Mouse (Mus musculus): ENCODE results near the gene Ppil1. TPM values are rescaled to one million over a fixed set of nuclear protein-coding genes. Genes with fewer than 3 reads are reported as not detected.

The Ppil1 gene
- polyA plus RNA-seq, 1 experiment from 2014 or later: 112 TPM

DNA sequence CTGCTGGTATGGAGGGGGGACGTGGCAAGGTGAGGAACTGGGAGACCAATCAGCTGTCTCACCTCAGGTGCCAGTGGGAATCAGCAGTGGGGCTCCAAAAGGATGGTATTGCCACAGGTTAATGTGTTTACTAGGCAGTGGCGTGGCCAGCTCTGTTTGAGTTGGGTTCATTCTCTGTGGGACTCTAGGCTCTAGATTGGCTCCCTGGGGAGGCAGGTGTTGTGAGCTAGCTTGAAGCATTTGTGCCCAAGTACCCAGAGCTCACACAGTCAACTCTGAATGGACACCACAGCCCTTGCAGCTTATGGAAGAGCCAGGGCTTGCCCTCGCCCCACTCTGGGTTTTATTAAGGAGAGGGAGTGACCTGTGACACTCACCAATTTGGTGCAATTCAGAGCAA lies 39.9 kb upstream of the Ppil1 start:
- ATAC-seq (ENCODE audit: low FRiP score, low TSS enrichment) (no peak), DNase-seq (no peak)
- Histone ChIP-seq H3K4me1 (ENCODE audit: control insufficient read depth, insufficient read depth, low read length) (no peaks in the 10 kb centered on the region), H3K36me3 (ENCODE audit: control insufficient read depth, insufficient read depth, low read length) (peaks cover 39% of the 10 kb centered on the region), H3K27me3 (ENCODE audit: control insufficient read depth, insufficient read depth, low read length) (no peaks in the 10 kb centered on the region), H3K4me2 (ENCODE audit: low read length) (no peak overlapping the region), H3K9ac (replicated peaks; ENCODE audit: low read length) (no peak overlapping the region), H3K9me3 (ENCODE audit: control insufficient read depth, low read length) (no peaks in the 10 kb centered on the region), H3K27ac (replicated peaks; ENCODE audit: low read depth, low read length) (no peak overlapping the region), H3K4me3 (replicated peaks; ENCODE audit: low read depth, low read length) (no peak overlapping the region)
- WGBS: 66% methylated on average over 3 of the region's 3 CpGs

DNA sequence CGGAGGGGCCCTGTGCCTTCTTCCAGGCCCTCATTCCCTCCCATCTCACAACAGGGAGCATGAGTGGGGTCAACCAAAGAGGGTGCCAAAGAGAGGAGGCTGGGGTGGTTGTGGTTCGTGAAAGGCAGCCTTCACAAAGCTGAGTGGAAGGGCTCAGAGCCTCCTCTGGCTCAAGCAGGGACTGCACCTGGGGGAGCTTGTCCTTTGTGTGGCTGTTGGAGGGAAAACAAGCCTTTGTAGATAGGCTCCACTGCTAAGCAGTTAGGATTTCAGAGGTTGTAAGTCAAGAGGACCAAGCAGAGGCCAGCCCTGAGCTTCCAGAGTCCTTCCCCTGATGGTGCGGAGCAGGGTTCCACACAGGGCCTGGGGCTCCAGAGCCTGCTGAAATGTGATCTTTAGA lies 39.1 kb upstream of the Ppil1 start:
- DNase-seq (no peak), ATAC-seq (ENCODE audit: low FRiP score, low TSS enrichment) (no peak)
- no peak overlapping the region for H3K9ac ChIP-seq (replicated peaks; ENCODE audit: low read length)
- no peaks in the 10 kb centered on the region for H3K27me3 ChIP-seq (ENCODE audit: control insufficient read depth, insufficient read depth, low read length)
- no peak overlapping the region for H3K4me2 ChIP-seq (ENCODE audit: low read length)
- no peak overlapping the region for H3K4me3 ChIP-seq (replicated peaks; ENCODE audit: low read depth, low read length)
- WGBS: 55% methylated on average over 3 of the region's 3 CpGs
- no peak overlapping the region for H3K27ac ChIP-seq (replicated peaks; ENCODE audit: low read depth, low read length)
- peaks cover 45% of the 10 kb centered on the region for H3K36me3 ChIP-seq (ENCODE audit: control insufficient read depth, insufficient read depth, low read length)
- H3K4me1 ChIP-seq (ENCODE audit: control insufficient read depth, insufficient read depth, low read length): no peaks in the 10 kb centered on the region
- no peaks in the 10 kb centered on the region for H3K9me3 ChIP-seq (ENCODE audit: control insufficient read depth, low read length)

DNA sequence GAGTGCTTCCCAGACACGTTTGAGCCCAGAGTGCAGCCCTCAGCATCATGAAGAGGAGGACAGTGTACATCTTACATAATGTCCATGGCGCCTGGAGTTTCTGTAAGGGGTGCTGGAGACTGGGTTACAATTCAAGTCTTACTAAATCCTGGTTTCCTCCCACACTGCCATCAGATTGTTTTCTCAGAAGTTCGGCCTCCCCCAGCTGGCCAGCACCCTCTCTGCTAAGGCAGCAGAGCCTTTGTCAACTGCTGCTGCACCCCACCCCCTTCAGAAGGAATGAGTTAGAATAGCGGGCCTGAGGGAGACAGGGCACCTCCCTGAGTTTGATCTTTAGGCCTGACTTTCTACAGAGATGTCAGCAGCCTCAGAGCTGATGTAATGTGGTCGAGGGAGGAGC lies 38.2 kb upstream of the Ppil1 start:
- H3K4me2 ChIP-seq (ENCODE audit: low read length): no peak overlapping the region
- DNase-seq: no peak
- no peaks in the 10 kb centered on the region for H3K4me1 ChIP-seq (ENCODE audit: control insufficient read depth, insufficient read depth, low read length)
- H3K27me3 ChIP-seq (ENCODE audit: control insufficient read depth, insufficient read depth, low read length): no peaks in the 10 kb centered on the region
- H3K4me3 ChIP-seq (replicated peaks; ENCODE audit: low read depth, low read length): no peak overlapping the region
- H3K27ac ChIP-seq (replicated peaks; ENCODE audit: low read depth, low read length): no peak overlapping the region
- H3K36me3 ChIP-seq (ENCODE audit: control insufficient read depth, insufficient read depth, low read length): peaks cover 53% of the 10 kb centered on the region
- no peak overlapping the region for H3K9ac ChIP-seq (replicated peaks; ENCODE audit: low read length)
- no peaks in the 10 kb centered on the region for H3K9me3 ChIP-seq (ENCODE audit: control insufficient read depth, low read length)
- no peak for ATAC-seq (ENCODE audit: low FRiP score, low TSS enrichment)
- WGBS: 78% methylated on average over 5 of the region's 5 CpGs

DNA sequence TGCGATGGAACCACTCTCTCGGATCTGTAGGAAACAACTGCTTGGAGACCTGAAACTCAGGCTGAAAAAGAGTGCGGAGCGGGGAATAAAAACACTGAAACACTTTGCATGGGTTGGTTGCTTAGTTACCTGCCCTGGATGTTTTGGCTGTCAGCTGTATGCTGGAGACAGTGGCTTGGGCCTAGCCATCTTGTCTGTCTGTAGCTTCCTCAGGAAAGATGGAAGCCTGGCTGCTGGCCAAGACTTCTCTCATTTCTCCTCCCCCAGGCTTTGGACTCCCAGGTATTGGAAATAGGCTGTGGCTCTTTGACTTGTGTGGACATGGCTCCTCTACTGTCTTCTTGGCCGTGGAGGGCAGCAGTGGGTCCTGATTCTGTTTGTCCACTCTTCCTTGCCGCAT lies 37.4 kb upstream of the Ppil1 start:
- no peak overlapping the region for H3K4me3 ChIP-seq (replicated peaks; ENCODE audit: low read depth, low read length)
- WGBS: 92% methylated on average over 6 of the region's 6 CpGs
- ATAC-seq (ENCODE audit: low FRiP score, low TSS enrichment): no peak
- H3K36me3 ChIP-seq (ENCODE audit: control insufficient read depth, insufficient read depth, low read length): peaks cover 60% of the 10 kb centered on the region
- H3K27ac ChIP-seq (replicated peaks; ENCODE audit: low read depth, low read length): no peak overlapping the region
- no peaks in the 10 kb centered on the region for H3K4me1 ChIP-seq (ENCODE audit: control insufficient read depth, insufficient read depth, low read length)
- no peak overlapping the region for H3K9ac ChIP-seq (replicated peaks; ENCODE audit: low read length)
- DNase-seq: no peak
- H3K4me2 ChIP-seq (ENCODE audit: low read length): no peak overlapping the region
- H3K27me3 ChIP-seq (ENCODE audit: control insufficient read depth, insufficient read depth, low read length): no peaks in the 10 kb centered on the region
- H3K9me3 ChIP-seq (ENCODE audit: control insufficient read depth, low read length): no peaks in the 10 kb centered on the region

DNA sequence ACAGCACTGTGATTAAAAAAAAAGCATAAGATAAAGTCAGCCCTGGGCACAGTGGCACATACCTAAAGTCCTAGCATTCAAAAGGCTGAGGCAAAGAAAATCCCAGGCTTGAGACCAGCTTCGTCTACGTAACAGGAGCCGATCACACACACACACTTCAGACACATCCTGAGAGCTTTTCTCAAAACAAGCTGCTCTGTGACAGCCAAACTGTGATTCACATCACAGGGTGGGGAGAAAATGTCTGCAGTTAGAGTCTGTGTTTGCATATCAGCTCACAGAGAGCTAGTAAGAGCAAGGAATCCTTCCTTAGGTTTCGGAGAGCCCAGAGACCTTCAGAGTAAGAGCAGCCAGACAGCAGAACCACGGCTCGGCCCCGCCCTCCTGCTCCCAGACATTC lies 36.9 kb upstream of the Ppil1 start:
- H3K4me1 ChIP-seq (ENCODE audit: control insufficient read depth, insufficient read depth, low read length): no peaks in the 10 kb centered on the region
- H3K4me3 ChIP-seq (replicated peaks; ENCODE audit: low read depth, low read length): no peak overlapping the region
- H3K4me2 ChIP-seq (ENCODE audit: low read length): no peak overlapping the region
- H3K27ac ChIP-seq (replicated peaks; ENCODE audit: low read depth, low read length): no peak overlapping the region
- no peaks in the 10 kb centered on the region for H3K27me3 ChIP-seq (ENCODE audit: control insufficient read depth, insufficient read depth, low read length)
- ATAC-seq (ENCODE audit: low FRiP score, low TSS enrichment): no peak
- no peaks in the 10 kb centered on the region for H3K9me3 ChIP-seq (ENCODE audit: control insufficient read depth, low read length)
- H3K36me3 ChIP-seq (ENCODE audit: control insufficient read depth, insufficient read depth, low read length): peaks cover 65% of the 10 kb centered on the region
- no peak overlapping the region for H3K9ac ChIP-seq (replicated peaks; ENCODE audit: low read length)
- no peak for DNase-seq
- 94% methylated on average over 7 of the region's 7 CpGs for WGBS

DNA sequence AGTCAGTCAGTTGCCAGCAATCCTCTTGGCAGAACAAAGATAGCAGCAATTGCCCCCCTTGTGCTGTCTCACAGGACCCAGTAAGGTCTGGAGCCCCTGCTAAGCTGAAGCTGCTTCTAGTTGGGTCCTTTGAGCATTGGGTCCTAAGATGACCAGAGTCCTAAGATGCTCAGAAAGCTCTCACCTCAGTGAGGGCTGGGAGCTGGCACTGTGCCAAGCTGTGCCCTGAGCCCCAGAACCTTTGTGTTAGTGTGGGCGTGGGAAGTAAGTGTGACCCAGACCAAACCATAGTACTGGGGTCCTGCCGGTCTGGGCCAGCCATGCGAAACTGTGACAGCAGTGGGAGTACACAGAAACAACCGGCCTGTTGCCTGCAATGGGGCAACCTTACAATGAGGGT lies 35.3 kb upstream of the Ppil1 start:
- Histone ChIP-seq H3K36me3 (ENCODE audit: control insufficient read depth, insufficient read depth, low read length) (peaks cover 76% of the 10 kb centered on the region), H3K4me1 (ENCODE audit: control insufficient read depth, insufficient read depth, low read length) (no peaks in the 10 kb centered on the region), H3K27me3 (ENCODE audit: control insufficient read depth, insufficient read depth, low read length) (no peaks in the 10 kb centered on the region), H3K4me3 (replicated peaks; ENCODE audit: low read depth, low read length) (no peak overlapping the region), H3K9me3 (ENCODE audit: control insufficient read depth, low read length) (no peaks in the 10 kb centered on the region), H3K27ac (replicated peaks; ENCODE audit: low read depth, low read length) (no peak overlapping the region), H3K9ac (replicated peaks; ENCODE audit: low read length) (no peak overlapping the region), H3K4me2 (ENCODE audit: low read length) (no peak overlapping the region)
- 87% methylated on average over 4 of the region's 4 CpGs for WGBS
- peak; percentile 5 for DNase-seq
- ATAC-seq (ENCODE audit: low FRiP score, low TSS enrichment): no peak

DNA sequence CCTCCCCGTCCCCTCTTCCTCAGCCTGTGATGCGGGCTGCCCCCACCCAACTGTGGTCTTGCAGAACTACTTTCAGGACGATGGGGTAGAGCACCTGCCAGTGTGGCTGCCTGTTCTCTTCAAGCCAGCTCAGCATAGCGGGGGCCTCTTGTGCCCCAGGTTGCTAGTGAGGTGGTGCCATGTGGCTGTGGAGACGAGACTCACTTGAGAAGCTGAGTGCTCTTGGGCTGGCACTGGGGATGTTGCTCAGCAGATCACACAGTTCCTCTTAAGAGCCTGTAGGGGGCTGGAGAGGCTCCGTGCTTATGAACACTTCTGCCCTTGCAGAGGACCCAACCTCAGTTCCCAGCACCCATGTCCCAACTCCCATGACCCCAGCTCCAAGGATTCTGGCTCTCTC lies 33.8 kb upstream of the Ppil1 start:
- no peak overlapping the region for H3K4me2 ChIP-seq (ENCODE audit: low read length)
- DNase-seq (no peak), ATAC-seq (ENCODE audit: low FRiP score, low TSS enrichment) (no peak)
- H3K27ac ChIP-seq (replicated peaks; ENCODE audit: low read depth, low read length): no peak overlapping the region
- H3K4me3 ChIP-seq (replicated peaks; ENCODE audit: low read depth, low read length): no peak overlapping the region
- H3K9me3 ChIP-seq (ENCODE audit: control insufficient read depth, low read length): no peaks in the 10 kb centered on the region
- H3K36me3 ChIP-seq (ENCODE audit: control insufficient read depth, insufficient read depth, low read length): peaks cover 87% of the 10 kb centered on the region
- H3K4me1 ChIP-seq (ENCODE audit: control insufficient read depth, insufficient read depth, low read length): no peaks in the 10 kb centered on the region
- no peaks in the 10 kb centered on the region for H3K27me3 ChIP-seq (ENCODE audit: control insufficient read depth, insufficient read depth, low read length)
- WGBS: 89% methylated on average over 6 of the region's 6 CpGs
- no peak overlapping the region for H3K9ac ChIP-seq (replicated peaks; ENCODE audit: low read length)

DNA sequence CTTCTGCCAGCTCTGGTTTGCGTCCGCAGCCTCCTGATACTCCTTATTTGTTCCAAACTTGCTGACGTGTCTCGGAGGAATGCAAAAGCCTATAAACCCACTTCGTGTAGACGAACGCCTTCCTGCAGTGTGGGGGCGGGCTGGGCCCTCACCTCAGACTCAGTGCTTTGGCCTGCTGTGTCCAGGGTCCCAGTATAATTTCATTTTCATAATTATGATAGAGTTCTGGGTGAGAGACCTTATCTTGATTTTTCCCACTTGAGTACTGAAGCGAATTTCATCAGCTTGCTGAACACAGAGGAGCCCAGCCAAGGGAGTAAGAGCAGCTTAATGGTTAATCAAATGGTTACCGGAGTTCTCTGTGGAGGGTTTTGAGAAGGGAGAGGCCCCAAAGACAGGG lies 33.3 kb upstream of the Ppil1 start:
- Histone ChIP-seq H3K36me3 (ENCODE audit: control insufficient read depth, insufficient read depth, low read length) (peaks cover 83% of the 10 kb centered on the region), H3K9ac (replicated peaks; ENCODE audit: low read length) (no peak overlapping the region), H3K27me3 (ENCODE audit: control insufficient read depth, insufficient read depth, low read length) (no peaks in the 10 kb centered on the region), H3K4me2 (ENCODE audit: low read length) (no peak overlapping the region), H3K27ac (replicated peaks; ENCODE audit: low read depth, low read length) (no peak overlapping the region), H3K4me3 (replicated peaks; ENCODE audit: low read depth, low read length) (no peak overlapping the region), H3K4me1 (ENCODE audit: control insufficient read depth, insufficient read depth, low read length) (no peaks in the 10 kb centered on the region), H3K9me3 (ENCODE audit: control insufficient read depth, low read length) (no peaks in the 10 kb centered on the region)
- WGBS: 90% methylated on average over 10 of the region's 10 CpGs
- no peak for ATAC-seq (ENCODE audit: low FRiP score, low TSS enrichment)
- DNase-seq: no peak

DNA sequence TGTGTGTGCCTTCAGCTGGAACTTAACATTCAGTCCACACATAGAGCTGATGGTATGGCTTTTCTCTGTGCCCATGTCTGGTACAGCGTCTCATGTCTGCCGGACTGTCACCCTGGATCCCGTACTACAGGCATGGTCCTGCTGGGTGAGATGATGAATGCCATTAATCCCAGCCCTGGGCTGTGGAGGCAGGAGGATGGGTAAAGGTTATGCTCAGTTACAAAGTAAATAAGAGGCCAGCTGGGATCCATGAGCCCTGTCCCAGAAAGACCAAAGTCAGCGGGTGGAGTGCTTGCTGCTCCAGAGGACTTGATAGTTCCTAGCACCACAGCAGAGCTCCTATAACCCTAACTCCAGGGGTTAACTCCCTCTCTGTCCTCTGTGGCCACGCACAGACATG lies 31.8 kb upstream of the Ppil1 start:
- H3K9ac ChIP-seq (replicated peaks; ENCODE audit: low read length): no peak overlapping the region
- ATAC-seq (ENCODE audit: low FRiP score, low TSS enrichment) (no peak), DNase-seq (no peak)
- no peaks in the 10 kb centered on the region for H3K9me3 ChIP-seq (ENCODE audit: control insufficient read depth, low read length)
- H3K27ac ChIP-seq (replicated peaks; ENCODE audit: low read depth, low read length): no peak overlapping the region
- H3K4me3 ChIP-seq (replicated peaks; ENCODE audit: low read depth, low read length): no peak overlapping the region
- peaks cover 75% of the 10 kb centered on the region for H3K36me3 ChIP-seq (ENCODE audit: control insufficient read depth, insufficient read depth, low read length)
- 76% methylated on average over 5 of the region's 5 CpGs for WGBS
- no peaks in the 10 kb centered on the region for H3K27me3 ChIP-seq (ENCODE audit: control insufficient read depth, insufficient read depth, low read length)
- H3K4me1 ChIP-seq (ENCODE audit: control insufficient read depth, insufficient read depth, low read length): no peaks in the 10 kb centered on the region
- H3K4me2 ChIP-seq (ENCODE audit: low read length): no peak overlapping the region
